Mouse (Mus musculus): Measurements from ENCODE around the gene Zfp768. TPM values are rescaled to one million over a fixed set of nuclear protein-coding genes. Genes with fewer than 3 reads are reported as not detected.
A peak's percentile ranks its signal among the peaks of the same experiment; 100 is the strongest.

Zfp768 gene
- polyA plus RNA-seq, 1 experiment from 2014 or later, result 4.5 TPM

- WGBS, result 33% methylated on average over 1 of the region's 2 CpGs
- H3K9me3 ChIP-seq (ENCODE audit: control insufficient read depth, low read length), result no peaks in the 10 kb centered on the region
- H3K4me2 ChIP-seq (ENCODE audit: low read length), result no peak overlapping the region
- no peak overlapping the region for H3K27ac ChIP-seq (ENCODE audit: low read depth)
- no peak for DNase-seq (ENCODE audit: low spot score)
- no peak for ATAC-seq (replicated peaks; ENCODE audit: low FRiP score, low TSS enrichment, low read depth)
- no peaks in the 10 kb centered on the region for H3K36me3 ChIP-seq (ENCODE audit: control insufficient read depth, insufficient read depth, low read length)
- no peak overlapping the region for H3K9ac ChIP-seq (ENCODE audit: low read length)
- H3K4me3 ChIP-seq (ENCODE audit: low read depth, low read length), result no peak overlapping the region
- H3K4me1 ChIP-seq (replicated peaks; ENCODE audit: control insufficient read depth, insufficient read depth, low read length), result no peaks in the 10 kb centered on the region
- no peaks in the 10 kb centered on the region for H3K27me3 ChIP-seq (replicated peaks; ENCODE audit: control insufficient read depth, insufficient read depth, low read length)
Observed at GRCm38 (mm10) chr7:127326685-127327084, 18.7 kb downstream of the Zfp768 start.

GRCm38 (mm10) chr7:127325550-127325949 lies 19.8 kb downstream of the Zfp768 start:
- Histone ChIP-seq H3K4me2 (ENCODE audit: low read length) (no peak overlapping the region), H3K27ac (ENCODE audit: low read depth) (no peak overlapping the region), H3K4me3 (ENCODE audit: low read depth, low read length) (no peak overlapping the region), H3K36me3 (ENCODE audit: control insufficient read depth, insufficient read depth, low read length) (no peaks in the 10 kb centered on the region), H3K9ac (ENCODE audit: low read length) (no peak overlapping the region), H3K27me3 (replicated peaks; ENCODE audit: control insufficient read depth, insufficient read depth, low read length) (no peaks in the 10 kb centered on the region), H3K9me3 (ENCODE audit: control insufficient read depth, low read length) (no peaks in the 10 kb centered on the region), H3K4me1 (replicated peaks; ENCODE audit: control insufficient read depth, insufficient read depth, low read length) (no peaks in the 10 kb centered on the region)
- DNase-seq (ENCODE audit: low spot score) (no peak), ATAC-seq (replicated peaks; ENCODE audit: low FRiP score, low TSS enrichment, low read depth) (no peak)
- 86% methylated on average over 8 of the region's 8 CpGs for WGBS

- no peak overlapping the region for H3K9ac ChIP-seq (ENCODE audit: low read length)
- no peaks in the 10 kb centered on the region for H3K4me1 ChIP-seq (replicated peaks; ENCODE audit: control insufficient read depth, insufficient read depth, low read length)
- H3K9me3 ChIP-seq (ENCODE audit: control insufficient read depth, low read length), result no peaks in the 10 kb centered on the region
- no peak overlapping the region for H3K4me2 ChIP-seq (ENCODE audit: low read length)
- H3K27me3 ChIP-seq (replicated peaks; ENCODE audit: control insufficient read depth, insufficient read depth, low read length), result no peaks in the 10 kb centered on the region
- no peak for DNase-seq (ENCODE audit: low spot score)
- H3K36me3 ChIP-seq (ENCODE audit: control insufficient read depth, insufficient read depth, low read length), result no peaks in the 10 kb centered on the region
- 86% methylated on average over 7 of the region's 7 CpGs for WGBS
- H3K27ac ChIP-seq (ENCODE audit: low read depth), result no peak overlapping the region
- no peak overlapping the region for H3K4me3 ChIP-seq (ENCODE audit: low read depth, low read length)
- ATAC-seq (replicated peaks; ENCODE audit: low FRiP score, low TSS enrichment, low read depth), result no peak
Observed at GRCm38 (mm10) chr7:127324944-127325343, 20.4 kb downstream of the Zfp768 start.

- ATAC-seq (replicated peaks; ENCODE audit: low FRiP score, low TSS enrichment, low read depth) (no peak), DNase-seq (ENCODE audit: low spot score) (no peak)
- no peak overlapping the region for H3K9ac ChIP-seq (ENCODE audit: low read length)
- 30% methylated on average over 5 of the region's 5 CpGs for WGBS
- no peaks in the 10 kb centered on the region for H3K27me3 ChIP-seq (replicated peaks; ENCODE audit: control insufficient read depth, insufficient read depth, low read length)
- no peak overlapping the region for H3K27ac ChIP-seq (ENCODE audit: low read depth)
- H3K9me3 ChIP-seq (ENCODE audit: control insufficient read depth, low read length), result no peaks in the 10 kb centered on the region
- H3K4me2 ChIP-seq (ENCODE audit: low read length), result no peak overlapping the region
- H3K4me3 ChIP-seq (ENCODE audit: low read depth, low read length), result no peak overlapping the region
- no peaks in the 10 kb centered on the region for H3K36me3 ChIP-seq (ENCODE audit: control insufficient read depth, insufficient read depth, low read length)
- no peaks in the 10 kb centered on the region for H3K4me1 ChIP-seq (replicated peaks; ENCODE audit: control insufficient read depth, insufficient read depth, low read length)
Observed at GRCm38 (mm10) chr7:127322085-127322484, 23.3 kb downstream of the Zfp768 start.

GRCm38 (mm10) chr7:127321106-127321505 lies 24.3 kb downstream of the Zfp768 start:
- H3K4me3 ChIP-seq (ENCODE audit: low read depth, low read length), result no peak overlapping the region
- H3K27me3 ChIP-seq (replicated peaks; ENCODE audit: control insufficient read depth, insufficient read depth, low read length), result no peaks in the 10 kb centered on the region
- no peaks in the 10 kb centered on the region for H3K36me3 ChIP-seq (ENCODE audit: control insufficient read depth, insufficient read depth, low read length)
- H3K4me2 ChIP-seq (ENCODE audit: low read length), result no peak overlapping the region
- ATAC-seq (replicated peaks; ENCODE audit: low FRiP score, low TSS enrichment, low read depth) (no peak), DNase-seq (ENCODE audit: low spot score) (no peak)
- no peak overlapping the region for H3K9ac ChIP-seq (ENCODE audit: low read length)
- no peaks in the 10 kb centered on the region for H3K9me3 ChIP-seq (ENCODE audit: control insufficient read depth, low read length)
- H3K27ac ChIP-seq (ENCODE audit: low read depth), result no peak overlapping the region
- H3K4me1 ChIP-seq (replicated peaks; ENCODE audit: control insufficient read depth, insufficient read depth, low read length), result no peaks in the 10 kb centered on the region
- 71% methylated on average over 4 of the region's 4 CpGs for WGBS

GRCm38 (mm10) chr7:127313912-127314311 lies 31.5 kb downstream of the Zfp768 start:
- Histone ChIP-seq H3K27me3 (replicated peaks; ENCODE audit: control insufficient read depth, insufficient read depth, low read length) (no peaks in the 10 kb centered on the region), H3K4me3 (ENCODE audit: low read depth, low read length) (no peak overlapping the region), H3K27ac (ENCODE audit: low read depth) (no peak overlapping the region), H3K36me3 (ENCODE audit: control insufficient read depth, insufficient read depth, low read length) (no peaks in the 10 kb centered on the region), H3K9ac (ENCODE audit: low read length) (no peak overlapping the region), H3K9me3 (ENCODE audit: control insufficient read depth, low read length) (no peaks in the 10 kb centered on the region), H3K4me1 (replicated peaks; ENCODE audit: control insufficient read depth, insufficient read depth, low read length) (no peaks in the 10 kb centered on the region), H3K4me2 (ENCODE audit: low read length) (no peak overlapping the region)
- 47% methylated on average over 8 of the region's 8 CpGs for WGBS
- DNase-seq (ENCODE audit: low spot score) (no peak), ATAC-seq (replicated peaks; ENCODE audit: low FRiP score, low TSS enrichment, low read depth) (no peak)

- no peak overlapping the region for H3K4me2 ChIP-seq (ENCODE audit: low read length)
- ATAC-seq (replicated peaks; ENCODE audit: low FRiP score, low TSS enrichment, low read depth) (no peak), DNase-seq (ENCODE audit: low spot score) (no peak)
- no peak overlapping the region for H3K9ac ChIP-seq (ENCODE audit: low read length)
- H3K9me3 ChIP-seq (ENCODE audit: control insufficient read depth, low read length), result no peaks in the 10 kb centered on the region
- H3K36me3 ChIP-seq (ENCODE audit: control insufficient read depth, insufficient read depth, low read length), result no peaks in the 10 kb centered on the region
- no peak overlapping the region for H3K27ac ChIP-seq (ENCODE audit: low read depth)
- no peaks in the 10 kb centered on the region for H3K27me3 ChIP-seq (replicated peaks; ENCODE audit: control insufficient read depth, insufficient read depth, low read length)
- H3K4me1 ChIP-seq (replicated peaks; ENCODE audit: control insufficient read depth, insufficient read depth, low read length), result no peaks in the 10 kb centered on the region
- 57% methylated on average over 12 of the region's 12 CpGs for WGBS
- no peak overlapping the region for H3K4me3 ChIP-seq (ENCODE audit: low read depth, low read length)
Observed at GRCm38 (mm10) chr7:127309951-127310350, 35.4 kb downstream of the Zfp768 start.

- H3K9ac ChIP-seq (ENCODE audit: low read length), result no peak overlapping the region
- no peak; the same call in 1 of the 2 replicates for ATAC-seq (replicated peaks; ENCODE audit: low FRiP score, low TSS enrichment, low read depth)
Observed at GRCm38 (mm10) chr7:127308887-127309286, 36.5 kb downstream of the Zfp768 start.

GRCm38 (mm10) chr7:127308431-127308830 lies 37.0 kb downstream of the Zfp768 start:
- no peak overlapping the region for H3K9ac ChIP-seq (ENCODE audit: low read length)
- no peak overlapping the region for H3K4me3 ChIP-seq (ENCODE audit: low read depth, low read length)
- no peaks in the 10 kb centered on the region for H3K27me3 ChIP-seq (replicated peaks; ENCODE audit: control insufficient read depth, insufficient read depth, low read length)
- no peaks in the 10 kb centered on the region for H3K36me3 ChIP-seq (ENCODE audit: control insufficient read depth, insufficient read depth, low read length)
- H3K9me3 ChIP-seq (ENCODE audit: control insufficient read depth, low read length), result no peaks in the 10 kb centered on the region
- ATAC-seq (replicated peaks; ENCODE audit: low FRiP score, low TSS enrichment, low read depth) (no peak), DNase-seq (ENCODE audit: low spot score) (no peak)
- H3K4me1 ChIP-seq (replicated peaks; ENCODE audit: control insufficient read depth, insufficient read depth, low read length), result no peaks in the 10 kb centered on the region
- no peak overlapping the region for H3K4me2 ChIP-seq (ENCODE audit: low read length)
- WGBS, result 77% methylated on average over 2 of the region's 2 CpGs
- H3K27ac ChIP-seq (ENCODE audit: low read depth), result no peak overlapping the region

More at GRCm38 (mm10) chr7:127308887-127309286, 36.5 kb downstream of the Zfp768 start:
- peak; percentile 69 for DNase-seq (ENCODE audit: low spot score)
- Histone ChIP-seq H3K36me3 (ENCODE audit: control insufficient read depth, insufficient read depth, low read length) (no peaks in the 10 kb centered on the region), H3K27me3 (replicated peaks; ENCODE audit: control insufficient read depth, insufficient read depth, low read length) (no peaks in the 10 kb centered on the region), H3K4me2 (ENCODE audit: low read length) (no peak overlapping the region), H3K4me3 (ENCODE audit: low read depth, low read length) (no peak overlapping the region), H3K4me1 (replicated peaks; ENCODE audit: control insufficient read depth, insufficient read depth, low read length) (no peaks in the 10 kb centered on the region), H3K9me3 (ENCODE audit: control insufficient read depth, low read length) (no peaks in the 10 kb centered on the region), H3K27ac (ENCODE audit: low read depth) (no peak overlapping the region)
- 69% methylated on average over 4 of the region's 4 CpGs for WGBS

Measured in intestine, embryonic 14.5 days (tissue).